Mouse (Mus musculus): ENCODE data around the gene 2310057M21Rik. TPM values are rescaled to one million over a fixed set of nuclear protein-coding genes. Genes with fewer than 3 reads are reported as not detected.
"Not testable (repeated sequence)": the region's sequence is repeated elsewhere in the genome, so short reads cannot be mapped to it uniquely, and the experiment has no call there.

The 2310057M21Rik gene
- polyA plus RNA-seq (2015; fragmentation: Nextera tagmentation; extraction: Ambion mirVana) = 29.3 and 30.2 TPM in 2 replicates

DNA sequence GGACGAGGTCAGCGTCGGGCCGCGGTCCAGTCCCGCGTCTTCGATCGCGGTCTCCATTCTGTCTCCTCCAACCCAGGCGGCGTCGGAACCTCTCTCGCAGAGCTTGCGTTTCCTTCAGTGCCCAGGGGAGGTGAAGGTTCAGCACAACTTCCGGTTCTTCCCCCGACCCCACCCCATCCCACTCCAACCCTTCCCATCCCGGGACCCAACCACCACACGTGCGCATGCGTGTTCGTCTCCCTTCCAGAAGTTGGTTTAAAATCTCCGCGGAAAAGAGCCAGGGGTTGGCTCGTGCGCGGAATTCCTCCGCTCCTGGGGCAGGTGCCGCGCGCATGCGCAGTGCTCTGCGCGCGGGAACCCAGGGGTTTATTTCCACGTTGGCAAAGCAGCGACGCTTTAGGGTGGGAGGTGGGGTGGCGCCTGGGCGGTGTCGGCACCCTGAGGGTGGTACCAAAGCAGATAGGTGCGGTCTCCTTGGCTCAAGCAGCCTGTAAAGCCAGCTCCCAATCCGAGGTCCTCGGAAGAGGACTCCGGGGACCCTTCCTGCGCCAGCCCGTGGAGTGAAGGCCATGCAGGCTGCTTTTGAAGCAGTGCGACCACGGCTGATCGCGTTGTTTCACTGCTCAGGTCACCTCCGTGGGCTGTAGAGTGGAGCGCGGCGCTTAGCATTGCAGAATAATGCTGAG is at the start of gene 2310057M21Rik:
2310057M21Rik (minus strand) TSS at position 145 of the 686 bp plus-strand sequence.
- Histone ChIP-seq H3K9ac (peak within 1 kb of the TSS; percentile 88), H3K9me3 (no peaks in the 10 kb centered on the region), H3K36me3 (peaks cover 12% of the 10 kb centered on the region), H3K27me3 (no peaks in the 10 kb centered on the region), H3K4me3 (peak within 1 kb of the TSS; percentile 90), H3K27ac (replicated peaks) (peak within 1 kb of the TSS; percentile 87), H3K4me2 (peak within 1 kb of the TSS; percentile 88), H3K4me1 (replicated peaks) (peaks cover 17% of the 10 kb centered on the region)
- ATAC-seq (ENCODE audit: low FRiP score, low read depth) = peak; percentile 98
- WGBS = under 1% methylated on average over 55 of the region's 55 CpGs

DNA sequence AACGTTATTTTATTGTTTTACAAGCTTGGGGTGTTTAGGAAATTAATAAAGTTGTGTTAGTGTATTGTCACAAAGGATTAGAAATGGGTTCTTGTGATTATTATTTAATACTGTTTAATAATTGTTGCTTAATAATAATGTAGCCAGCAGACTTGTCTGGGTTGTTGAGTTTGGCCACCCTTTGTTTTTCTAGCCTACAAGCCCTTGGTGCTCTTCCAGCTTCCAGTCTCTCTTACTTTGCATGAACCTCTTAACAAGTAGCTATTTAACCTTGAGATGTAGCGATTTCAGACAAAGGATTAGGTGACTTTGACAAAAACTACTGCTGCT is 49.3 kb upstream of the 2310057M21Rik start:
- Histone ChIP-seq H3K27me3 (no peaks in the 10 kb centered on the region), H3K9ac (no peak overlapping the region), H3K36me3 (no peaks in the 10 kb centered on the region), H3K9me3 (no peaks in the 10 kb centered on the region), H3K4me1 (replicated peaks) (peaks cover 36% of the 10 kb centered on the region), H3K4me2 (peak overlapping the region; percentile 77), H3K4me3 (peak overlapping the region; percentile 99), H3K27ac (replicated peaks) (no peak overlapping the region)
- WGBS = 72% methylated on average over 2 of the region's 2 CpGs
- no peak for ATAC-seq (ENCODE audit: low FRiP score, low read depth)

DNA sequence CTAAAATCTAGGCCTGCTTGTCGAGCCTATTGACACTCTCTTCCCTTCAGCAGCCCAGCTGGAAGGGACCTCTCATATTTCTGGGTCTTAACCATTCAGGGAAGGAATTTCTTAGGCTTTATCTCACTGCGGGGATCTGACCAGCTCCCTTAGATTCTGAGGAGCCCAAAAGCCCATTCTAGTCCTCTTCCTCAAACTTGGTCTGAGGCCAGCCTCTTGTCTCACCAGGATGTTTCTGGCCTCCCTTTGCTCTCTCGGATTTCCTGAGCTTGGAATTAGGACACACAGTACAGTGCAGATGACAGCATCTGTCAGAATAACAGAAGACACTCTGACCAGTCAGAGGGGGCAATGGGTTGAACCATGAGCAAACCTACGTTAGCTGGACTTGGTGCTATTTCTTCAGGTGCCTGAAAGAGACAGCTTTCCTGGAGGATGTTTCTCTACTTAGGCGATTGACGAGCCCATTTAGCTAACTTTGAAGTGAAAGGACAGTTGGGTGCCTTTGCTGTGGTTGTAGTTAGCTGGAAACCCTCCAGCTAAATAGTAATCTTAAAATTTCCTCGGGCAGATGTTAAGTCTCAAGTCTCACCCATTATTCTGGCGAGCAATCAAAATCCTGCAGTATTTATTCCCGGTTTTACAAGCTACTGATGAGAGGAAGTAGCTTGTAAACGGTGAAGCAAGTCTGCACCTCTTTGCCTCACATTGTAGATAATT is 48.8 kb upstream of the 2310057M21Rik start:
- Histone ChIP-seq H3K4me3 (peak overlapping the region; percentile 99), H3K4me2 (peak overlapping the region; percentile 77), H3K9ac (peak overlapping the region; percentile 95), H3K36me3 (no peaks in the 10 kb centered on the region), H3K27me3 (no peaks in the 10 kb centered on the region), H3K4me1 (replicated peaks) (peaks cover 36% of the 10 kb centered on the region), H3K27ac (replicated peaks) (no peak overlapping the region; the same call in 1 of the 2 replicates), H3K9me3 (no peaks in the 10 kb centered on the region)
- ATAC-seq (ENCODE audit: low FRiP score, low read depth) = no peak
- 59% methylated on average over 10 of the region's 10 CpGs for WGBS

DNA sequence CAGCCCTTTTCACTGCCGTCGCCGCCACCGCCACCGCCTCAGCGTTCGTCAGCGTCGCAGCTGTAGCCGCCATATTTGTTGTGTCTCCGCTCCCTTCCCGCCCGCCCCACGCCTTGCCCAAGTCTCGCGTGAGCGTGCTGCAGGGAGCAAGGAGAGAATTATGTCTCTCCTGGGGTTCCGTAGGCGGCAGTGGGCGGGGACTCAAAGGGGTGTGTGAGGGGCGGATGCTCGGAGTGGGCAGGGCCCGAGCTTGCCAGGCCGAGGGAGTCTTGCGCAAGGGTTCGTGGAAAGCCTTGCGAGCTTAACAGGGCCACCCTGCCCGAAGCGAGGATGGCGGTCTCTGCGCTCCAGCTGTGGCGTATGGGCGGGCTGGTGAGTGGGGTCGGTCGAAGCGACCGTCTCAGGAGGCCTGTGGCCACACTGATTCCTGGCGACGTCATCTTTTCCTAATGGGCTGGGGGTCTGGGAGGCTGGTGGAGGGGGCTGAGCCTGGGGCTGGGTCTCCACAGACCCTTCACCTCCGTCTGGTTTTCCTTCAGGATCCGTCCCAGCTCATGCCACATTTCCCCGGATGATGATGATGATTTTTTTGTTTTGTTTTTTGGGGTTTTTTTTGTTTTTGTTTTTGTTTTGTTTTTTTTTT is 48.0 kb upstream of the 2310057M21Rik start, which contains the start of the genes Ikzf5 and Acadsb:
Ikzf5 (minus strand) TSS at position 106 of the 643 bp plus-strand sequence.
Acadsb (plus strand) TSS at position 186 of the 643 bp plus-strand sequence.
- peak within 1 kb of the TSS; percentile 82 for H3K27ac ChIP-seq (replicated peaks)
- no peaks in the 10 kb centered on the region for H3K9me3 ChIP-seq
- H3K9ac ChIP-seq = peak within 1 kb of the TSS; percentile 95
- peak; percentile 98 for ATAC-seq (ENCODE audit: low FRiP score, low read depth)
- peak within 1 kb of the TSS; percentile 99 for H3K4me3 ChIP-seq
- H3K36me3 ChIP-seq = no peaks in the 10 kb centered on the region
- under 1% methylated on average over 42 of the region's 42 CpGs for WGBS
- peak within 1 kb of the TSS; percentile 77 for H3K4me2 ChIP-seq
- H3K27me3 ChIP-seq = no peaks in the 10 kb centered on the region
- H3K4me1 ChIP-seq (replicated peaks) = peaks cover 36% of the 10 kb centered on the region

DNA sequence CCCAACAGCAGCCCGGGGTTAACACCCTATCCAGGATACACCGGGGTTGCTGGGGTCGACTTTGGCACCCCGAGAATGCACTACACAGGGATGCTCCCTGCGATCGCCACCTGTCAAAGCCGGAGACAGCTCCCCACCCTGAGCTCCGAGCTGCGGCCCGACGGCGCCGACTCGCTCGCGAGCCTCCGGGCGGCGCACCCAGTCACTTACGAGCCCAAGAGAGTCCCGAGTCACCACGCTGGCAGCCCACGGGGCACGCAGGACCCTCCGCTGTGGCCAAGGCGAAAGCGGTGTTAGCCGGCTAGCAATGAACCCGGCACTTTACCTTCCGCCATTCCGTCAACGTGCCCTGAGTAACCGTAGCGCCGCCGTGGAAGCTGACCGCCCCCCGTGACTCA is 47.4 kb upstream of the 2310057M21Rik start:
- no peaks in the 10 kb centered on the region for H3K36me3 ChIP-seq
- H3K27me3 ChIP-seq = no peaks in the 10 kb centered on the region
- H3K4me3 ChIP-seq = peak overlapping the region; percentile 99
- under 1% methylated on average over 38 of the region's 38 CpGs for WGBS
- no peaks in the 10 kb centered on the region for H3K9me3 ChIP-seq
- peak overlapping the region; percentile 82 for H3K27ac ChIP-seq (replicated peaks)
- peaks cover 36% of the 10 kb centered on the region for H3K4me1 ChIP-seq (replicated peaks)
- peak overlapping the region; percentile 77 for H3K4me2 ChIP-seq
- peak overlapping the region; percentile 95 for H3K9ac ChIP-seq
- ATAC-seq (ENCODE audit: low FRiP score, low read depth) = peak; percentile 77

DNA sequence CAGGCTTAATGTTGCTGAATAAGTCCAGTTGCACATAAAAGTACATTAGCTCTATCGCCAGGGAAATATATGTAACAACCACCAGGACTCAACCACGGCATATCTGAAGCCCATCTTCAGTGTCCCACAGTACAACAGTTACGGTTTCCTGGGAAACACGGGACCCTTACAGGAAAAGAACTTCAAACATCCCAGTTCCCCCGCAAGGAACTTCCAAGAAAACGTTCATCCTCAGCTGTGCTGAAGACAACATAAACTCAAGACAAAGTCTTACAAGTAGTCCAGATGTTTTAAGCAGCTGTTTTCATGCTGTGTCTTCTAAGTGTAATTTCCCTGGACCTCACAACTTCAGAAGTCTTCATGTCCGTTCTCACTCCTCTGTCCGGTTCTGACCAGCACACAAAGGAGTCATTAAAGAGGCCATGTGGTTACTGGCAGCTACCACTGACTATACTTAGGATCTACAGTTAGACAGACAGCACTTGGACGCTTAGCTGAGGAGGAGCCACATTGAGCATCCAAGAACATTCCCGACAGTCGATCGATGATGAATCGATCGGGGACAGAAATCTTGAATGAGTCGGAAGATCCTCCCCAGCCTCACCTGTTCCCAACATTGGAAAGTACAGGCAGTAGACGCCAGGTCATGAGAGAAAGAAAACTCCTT is 46.9 kb upstream of the 2310057M21Rik start:
- Histone ChIP-seq H3K9ac (peak overlapping the region; percentile 95), H3K36me3 (no peaks in the 10 kb centered on the region), H3K4me2 (peak overlapping the region; percentile 77), H3K27me3 (no peaks in the 10 kb centered on the region), H3K4me1 (replicated peaks) (peaks cover 36% of the 10 kb centered on the region), H3K4me3 (peak overlapping the region; percentile 99), H3K9me3 (no peaks in the 10 kb centered on the region), H3K27ac (replicated peaks) (peak overlapping the region; percentile 82)
- ATAC-seq (ENCODE audit: low FRiP score, low read depth) = 0 out of 2 replicates have a peak, but pooled peaks have one; percentile 9
- 6% methylated on average over 16 of the region's 16 CpGs for WGBS

DNA sequence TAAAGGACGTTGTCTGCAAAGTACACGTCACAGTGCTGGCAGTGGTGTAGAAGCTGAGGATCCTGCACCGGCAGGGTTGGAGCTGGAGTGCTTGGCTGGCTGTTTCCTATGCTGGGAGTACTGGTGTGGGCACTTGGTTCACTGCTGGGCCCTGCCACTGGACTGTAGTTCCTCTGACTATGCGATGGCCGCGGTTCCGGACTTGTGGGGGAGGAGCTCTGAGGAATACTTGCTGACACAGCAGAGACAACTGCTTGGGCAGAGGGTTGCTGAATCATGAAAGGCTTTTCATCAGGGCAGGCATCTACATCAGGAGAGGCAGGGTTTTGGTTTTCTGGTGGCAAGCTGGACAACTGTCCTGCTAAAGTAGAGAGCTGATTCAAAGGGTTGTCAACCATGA is 29.2 kb upstream of the 2310057M21Rik start:
- ATAC-seq (ENCODE audit: low FRiP score, low read depth); H3K27ac ChIP-seq (replicated peaks); H3K27me3 ChIP-seq; H3K9me3 ChIP-seq; H3K9ac ChIP-seq; H3K4me1 ChIP-seq (replicated peaks); H3K4me2 ChIP-seq; H3K4me3 ChIP-seq: not testable (repeated sequence)
- 86% methylated on average over 6 of the region's 7 CpGs for WGBS
- H3K36me3 ChIP-seq = peaks cover 17% of the 10 kb centered on the region

DNA sequence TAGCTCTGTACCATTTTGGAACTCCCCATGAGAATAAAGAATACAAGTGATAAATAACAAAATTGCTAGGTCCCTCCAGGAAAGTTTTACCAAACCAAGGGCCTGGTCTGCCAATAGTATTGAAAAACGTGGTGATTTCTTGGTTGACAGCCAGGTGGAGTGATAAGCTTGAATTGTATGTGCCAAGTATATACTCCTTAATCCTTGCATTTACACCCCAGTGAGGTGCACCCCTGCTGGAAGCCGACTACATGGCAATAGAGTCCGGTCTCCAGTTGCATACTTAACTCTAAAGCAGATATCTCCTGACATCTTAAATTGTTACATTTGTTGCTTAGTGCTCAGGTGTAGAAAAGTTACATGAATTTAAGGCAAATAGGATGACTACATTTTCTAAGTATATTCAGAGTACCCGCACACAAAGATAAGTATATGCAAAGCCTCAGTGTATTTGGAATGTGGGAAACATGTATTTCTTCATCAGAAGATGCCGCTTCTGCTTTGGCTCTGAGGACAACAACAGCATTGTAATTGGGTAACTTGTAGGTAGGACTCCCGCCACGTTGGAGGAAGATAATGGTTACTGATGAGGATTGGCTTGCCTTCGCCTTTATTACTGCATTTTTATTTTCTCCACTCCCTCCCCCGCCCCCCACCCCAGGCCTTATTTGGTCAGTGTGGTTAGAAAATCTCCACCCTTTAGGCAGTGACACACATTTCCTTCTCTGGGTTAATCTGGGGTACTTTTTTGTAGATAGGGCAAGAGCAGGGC is 9.5 kb upstream of the 2310057M21Rik start:
- H3K36me3 ChIP-seq = no peaks in the 10 kb centered on the region
- 72% methylated on average over 9 of the region's 9 CpGs for WGBS
- H3K9me3 ChIP-seq = no peaks in the 10 kb centered on the region
- H3K4me3 ChIP-seq = peak overlapping the region; percentile 89
- ATAC-seq (ENCODE audit: low FRiP score, low read depth) = no peak
- H3K4me1 ChIP-seq (replicated peaks) = peaks cover 9% of the 10 kb centered on the region
- no peaks in the 10 kb centered on the region for H3K27me3 ChIP-seq
- peak overlapping the region; percentile 96 for H3K9ac ChIP-seq
- no peak overlapping the region for H3K27ac ChIP-seq (replicated peaks)
- H3K4me2 ChIP-seq = peak overlapping the region; percentile 83

DNA sequence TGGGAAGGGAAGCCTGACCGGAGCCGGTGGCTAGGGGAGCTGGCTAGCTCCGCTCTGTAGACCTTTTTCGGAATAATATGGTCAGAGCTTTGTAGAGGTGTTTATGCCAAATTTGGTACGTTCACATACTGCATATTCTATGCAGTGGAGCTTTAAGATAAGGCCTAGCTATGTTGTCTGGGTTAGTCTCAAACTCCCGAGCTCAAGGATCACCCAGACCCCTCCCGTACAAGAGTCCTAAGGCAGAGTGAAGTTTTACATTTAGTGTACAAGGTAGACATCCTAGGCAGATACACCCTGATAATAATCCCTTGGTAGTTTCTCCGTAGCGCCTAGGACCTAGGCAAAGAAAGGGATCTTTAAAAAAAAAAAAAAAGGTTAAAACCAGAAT is 8.9 kb upstream of the 2310057M21Rik start:
- WGBS = 8% methylated on average over 9 of the region's 9 CpGs
- Histone ChIP-seq H3K9ac (peak overlapping the region; percentile 96), H3K27me3 (no peaks in the 10 kb centered on the region), H3K4me3 (peak overlapping the region; percentile 89), H3K36me3 (no peaks in the 10 kb centered on the region), H3K4me1 (replicated peaks) (peaks cover 9% of the 10 kb centered on the region), H3K27ac (replicated peaks) (peak overlapping the region; percentile 93), H3K4me2 (peak overlapping the region; percentile 83), H3K9me3 (no peaks in the 10 kb centered on the region)
- no peak; the same call in 1 of the 2 replicates for ATAC-seq (ENCODE audit: low FRiP score, low read depth)

DNA sequence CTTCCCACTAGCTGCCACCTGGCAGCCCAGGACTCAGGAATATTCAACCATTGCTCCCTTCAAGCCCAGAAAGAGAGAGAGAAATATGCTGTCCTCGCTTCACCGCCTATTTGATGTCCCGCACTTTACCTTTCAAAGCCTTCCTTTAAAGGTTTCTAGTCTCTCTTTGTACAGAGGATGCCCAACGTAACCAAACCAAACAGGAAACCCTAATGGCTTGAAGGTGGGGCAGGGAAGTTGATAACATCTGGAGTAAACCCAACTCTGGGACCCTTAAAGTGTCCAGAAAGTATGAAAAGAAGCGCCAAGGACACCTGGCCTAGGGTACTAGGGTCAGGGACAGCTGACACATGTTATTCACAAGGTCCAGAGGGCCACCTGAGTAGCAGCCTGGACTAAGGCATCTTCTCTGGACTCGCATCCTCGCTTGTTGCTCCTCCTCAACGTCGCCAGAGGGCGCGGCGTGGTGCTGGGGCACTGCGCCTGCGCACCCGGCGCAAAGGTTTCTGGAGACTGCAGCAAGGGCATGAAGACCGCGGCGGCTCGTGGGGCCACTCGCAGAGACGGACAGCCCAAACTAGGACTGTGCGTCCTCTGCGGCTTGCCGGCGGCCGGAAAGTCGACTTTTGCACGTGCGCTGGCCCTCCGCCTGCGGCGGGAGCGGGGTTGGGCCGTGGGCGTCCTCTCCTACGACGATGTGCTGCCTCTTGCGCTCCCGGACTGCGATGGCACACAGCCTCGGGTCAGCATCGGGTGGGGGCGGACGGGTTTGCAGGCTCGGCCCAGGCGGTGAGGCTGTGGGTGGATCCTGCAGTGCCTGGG is 8.3 kb upstream of the 2310057M21Rik start, which contains the start of gene Pstk:
Pstk (plus strand) TSS at position 494 of the 822 bp plus-strand sequence.
- 5% methylated on average over 47 of the region's 47 CpGs for WGBS
- H3K4me1 ChIP-seq (replicated peaks) = peaks cover 9% of the 10 kb centered on the region
- no peaks in the 10 kb centered on the region for H3K9me3 ChIP-seq
- H3K4me3 ChIP-seq = peak within 1 kb of the TSS; percentile 89
- H3K9ac ChIP-seq = peak within 1 kb of the TSS; percentile 96
- peak within 1 kb of the TSS; percentile 83 for H3K4me2 ChIP-seq
- H3K27ac ChIP-seq (replicated peaks) = peak within 1 kb of the TSS; percentile 93
- no peaks in the 10 kb centered on the region for H3K36me3 ChIP-seq
- H3K27me3 ChIP-seq = no peaks in the 10 kb centered on the region
- peak; percentile 96 for ATAC-seq (ENCODE audit: low FRiP score, low read depth)

All from hindbrain, embryonic 15.5 days (tissue).